Mouse (Mus musculus) heart, postnatal 4 days (tissue): ENCODE data around the gene 3110082J24Rik. TPM values are rescaled to one million over a fixed set of nuclear protein-coding genes. Genes with fewer than 3 reads are reported as not detected.
A peak's percentile ranks its signal among the peaks of the same experiment; 100 is the strongest.

Experiments
- DNase-seq: peaks from one replicate; pipeline ENCODE4 v3.0.0; 2021
- total RNA-seq, 2 experiments: library from RNA; stranded (reverse); gene quantifications; 2 replicates each; pipeline ENCODE4 v1.2.3; 2021

Gene 3110082J24Rik
- total RNA-seq, 2 experiments from 2014 or later = not detected

- no peak for DNase-seq
Observed at GRCm38 (mm10) chr5:30115718-30116117, 9.8 kb upstream of the 3110082J24Rik start.

GRCm38 (mm10) chr5:30114761-30115140 lies 8.9 kb upstream of the 3110082J24Rik start:
- DNase-seq = no peak

DNA sequence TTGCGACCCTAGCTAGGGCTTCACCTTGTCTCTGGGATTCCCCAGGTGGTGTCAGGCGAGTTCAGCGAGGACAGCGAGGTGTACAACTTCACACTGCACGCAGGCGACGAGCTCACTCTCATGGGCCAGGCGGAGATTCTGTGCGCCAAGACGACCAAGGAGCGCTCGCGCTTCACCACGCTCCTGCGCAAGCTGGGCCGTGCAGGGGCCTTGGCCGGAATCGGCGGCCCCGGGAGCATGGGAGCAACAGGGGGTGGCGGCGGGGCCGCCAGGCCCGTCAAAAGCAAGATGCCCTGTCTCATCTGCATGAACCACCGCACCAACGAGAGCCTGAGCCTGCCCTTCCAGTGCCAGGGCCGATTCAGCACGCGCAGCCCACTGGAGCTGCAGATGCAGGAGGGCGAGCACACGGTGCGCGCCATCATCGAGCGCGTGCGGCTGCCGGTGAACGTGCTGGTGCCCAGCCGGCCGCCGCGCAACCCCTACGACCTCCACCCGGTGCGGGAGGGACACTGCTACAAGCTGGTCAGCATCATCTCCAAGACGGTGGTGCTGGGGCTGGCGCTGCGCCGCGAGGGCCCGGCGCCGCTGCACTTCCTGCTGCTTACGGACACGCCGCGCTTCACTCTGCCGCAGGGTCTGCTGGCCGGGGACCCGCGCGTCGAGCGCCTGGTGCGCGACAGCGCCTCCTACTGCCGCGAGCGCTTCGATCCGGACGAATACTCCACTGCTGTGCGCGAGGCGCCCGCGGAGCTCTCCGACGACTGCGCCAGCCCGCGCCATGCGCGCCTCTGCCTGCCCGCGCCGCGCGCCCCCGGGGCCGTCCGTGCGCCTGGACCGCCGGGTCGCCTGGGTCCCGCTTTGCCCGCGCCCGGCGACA lies 8.2 kb upstream of the 3110082J24Rik start:
- DNase-seq = peak; percentile 88

DNA sequence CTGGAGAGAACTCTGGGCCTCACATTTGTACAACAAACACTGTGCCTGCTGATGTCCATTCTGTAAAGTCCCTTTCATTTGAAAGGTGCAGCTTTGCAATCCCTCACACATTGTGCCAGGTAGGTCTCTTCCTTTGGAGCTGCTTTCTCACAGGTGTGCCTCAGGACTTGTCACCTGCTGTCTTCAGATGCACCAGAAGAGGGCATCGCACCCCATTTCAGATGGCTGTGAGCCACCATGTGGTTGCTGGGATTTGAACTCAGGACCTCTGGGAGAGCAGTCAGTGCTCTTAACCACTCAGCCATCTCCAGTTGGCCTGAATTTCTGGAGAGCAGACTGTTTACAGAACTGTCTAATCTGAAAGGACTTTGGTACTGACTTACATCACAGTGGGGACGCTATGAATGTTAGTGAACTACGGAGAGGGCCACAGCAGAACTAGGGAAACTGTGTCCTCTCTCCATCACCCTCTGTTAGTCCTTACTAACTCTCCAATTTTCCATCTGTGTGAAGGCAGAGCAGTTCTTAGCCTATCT lies 6.7 kb upstream of the 3110082J24Rik start:
- no peak for DNase-seq

- DNase-seq = no peak
Observed at GRCm38 (mm10) chr5:30111771-30112170, 5.9 kb upstream of the 3110082J24Rik start.

GRCm38 (mm10) chr5:30111126-30111525 lies 5.2 kb upstream of the 3110082J24Rik start:
- DNase-seq = peak; percentile 71

GRCm38 (mm10) chr5:30110371-30111060 lies 4.6 kb upstream of the 3110082J24Rik start:
- no peak for DNase-seq

DNA sequence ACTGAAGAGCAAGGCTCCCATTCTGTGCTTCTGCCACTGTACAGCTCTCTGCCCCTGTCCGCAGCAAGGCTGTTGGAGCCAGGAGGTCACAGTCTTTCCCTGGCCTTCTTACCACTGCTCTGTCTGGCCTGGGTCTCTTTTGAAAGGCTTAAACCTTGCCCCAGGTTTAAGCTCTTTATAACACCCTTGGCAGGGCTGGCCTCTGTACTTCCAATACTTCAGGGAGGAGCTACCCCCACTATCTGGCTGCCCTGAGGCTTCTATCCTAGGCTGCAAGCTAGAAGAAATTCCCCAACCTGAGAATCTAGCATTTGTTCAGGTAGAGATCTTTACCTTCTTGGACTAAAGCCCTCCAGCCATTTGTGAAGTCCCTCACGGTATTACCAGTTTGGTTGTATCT lies 4.0 kb upstream of the 3110082J24Rik start:
- no peak for DNase-seq

DNA sequence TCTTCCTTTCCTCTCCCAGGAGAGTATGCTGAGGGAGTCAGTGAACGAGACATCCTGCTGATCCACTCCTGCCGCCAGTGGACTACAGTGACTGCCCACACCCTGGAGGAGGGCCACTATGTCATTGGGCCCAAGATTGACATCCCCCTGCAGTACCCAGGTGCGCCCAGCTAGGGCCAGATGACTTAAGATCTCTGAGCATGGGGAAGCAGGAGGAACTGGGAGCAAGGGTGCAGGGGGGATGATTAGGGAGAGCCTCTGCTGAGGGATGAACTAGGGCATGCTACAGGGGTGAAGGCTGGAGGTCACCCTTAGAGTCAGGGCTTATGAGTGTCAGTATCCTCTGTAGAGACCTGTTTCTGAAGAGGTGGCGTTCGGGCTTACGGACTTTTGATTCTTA lies 2.3 kb upstream of the 3110082J24Rik start:
- DNase-seq = no peak

DNA sequence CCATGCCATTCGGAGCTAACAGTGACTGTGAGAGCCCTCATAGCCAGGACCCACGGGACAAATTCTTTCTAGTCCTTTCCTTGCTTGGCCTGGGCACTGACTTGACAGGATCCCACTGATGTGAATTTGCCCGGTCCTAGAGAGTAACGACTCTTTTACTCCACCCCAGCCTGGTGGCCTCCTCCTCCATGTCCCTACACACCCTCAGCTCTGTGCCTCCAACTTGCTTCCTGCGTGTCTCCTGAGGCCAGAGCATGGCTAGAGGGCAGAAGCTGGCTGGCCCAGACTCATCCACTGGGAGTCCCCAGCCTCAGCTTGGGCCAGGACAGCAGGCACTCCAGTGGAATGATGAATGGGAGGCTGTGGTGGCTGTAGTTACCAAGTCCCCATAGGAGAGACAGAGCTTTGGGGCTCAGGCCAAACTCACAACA lies 1.7 kb upstream of the 3110082J24Rik start:
- no peak for DNase-seq

GRCm38 (mm10) chr5:30107186-30107585 lies 1.3 kb upstream of the 3110082J24Rik start:
- no peak for DNase-seq

GRCm38 (mm10) chr5:30106756-30107155 lies 870 bp upstream of the 3110082J24Rik start:
- DNase-seq = no peak

DNA sequence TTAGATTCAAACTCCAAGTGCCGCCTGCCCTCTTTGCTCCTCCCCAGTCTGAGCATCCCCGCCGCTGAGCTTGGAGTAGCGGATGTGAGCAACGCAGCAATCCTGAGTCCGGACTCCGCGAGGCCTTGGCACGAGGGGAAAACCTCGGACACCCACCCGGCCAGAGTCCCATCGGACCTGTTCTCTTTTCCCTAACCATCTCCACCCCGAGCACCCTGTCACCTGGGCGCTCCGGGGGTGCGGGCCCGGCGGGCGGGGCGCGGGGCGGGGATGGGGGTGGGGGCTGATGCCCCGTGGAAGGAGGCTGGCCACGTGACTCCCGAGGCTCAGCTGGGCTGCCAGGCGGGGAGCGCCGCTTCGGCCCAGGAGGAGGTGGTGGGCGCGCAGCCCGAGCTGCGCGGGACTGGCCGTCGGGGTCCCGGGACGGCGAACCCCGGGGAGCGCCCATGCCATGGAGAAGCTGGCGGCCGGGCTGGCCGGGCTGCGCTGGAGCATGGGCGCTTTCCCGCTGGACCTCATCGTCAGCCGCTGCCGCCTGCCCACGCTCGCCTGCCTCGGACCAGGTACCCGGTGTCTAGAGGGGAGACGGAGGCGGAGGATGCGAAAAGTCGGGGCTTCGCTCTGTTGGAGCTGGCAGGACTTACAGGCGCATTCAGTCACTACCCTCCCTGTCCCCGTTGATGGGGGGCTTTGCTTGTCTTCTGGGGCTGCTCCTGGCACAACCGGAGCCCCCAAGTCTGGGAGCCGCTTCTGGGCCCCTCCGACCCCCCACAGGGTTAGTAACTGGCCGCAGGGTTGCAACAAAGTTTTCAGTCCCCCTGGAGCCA lies 832 bp downstream of the 3110082J24Rik start, which contains the start of gene Garem2:
Gene Garem2, plus strand, starts transcription at position 321 of the 827 bp plus-strand sequence.
- no peak for DNase-seq

DNA sequence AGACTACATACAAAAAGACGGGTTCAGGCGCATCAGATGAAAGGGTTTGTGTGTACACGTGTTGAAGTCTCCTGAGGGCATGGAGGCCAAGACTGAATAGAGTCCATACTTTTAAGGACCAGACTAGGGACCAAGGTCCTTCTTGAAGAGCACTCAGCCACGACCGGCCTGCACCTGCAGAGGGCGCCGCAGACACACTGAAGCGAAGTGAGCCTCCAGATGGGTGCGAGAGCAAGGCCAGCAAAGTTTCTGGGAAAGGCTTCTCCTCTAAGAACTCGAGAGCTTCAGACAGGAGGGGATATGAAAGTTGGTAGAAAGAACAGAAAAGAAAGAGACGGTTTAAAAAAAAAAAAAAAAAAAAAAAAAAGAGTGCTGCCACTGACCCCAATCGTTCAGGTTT lies 1.5 kb downstream of the 3110082J24Rik start:
- peak; percentile 63 for DNase-seq

GRCm38 (mm10) chr5:30103340-30103739 lies 2.5 kb downstream of the 3110082J24Rik start:
- DNase-seq = no peak

DNA sequence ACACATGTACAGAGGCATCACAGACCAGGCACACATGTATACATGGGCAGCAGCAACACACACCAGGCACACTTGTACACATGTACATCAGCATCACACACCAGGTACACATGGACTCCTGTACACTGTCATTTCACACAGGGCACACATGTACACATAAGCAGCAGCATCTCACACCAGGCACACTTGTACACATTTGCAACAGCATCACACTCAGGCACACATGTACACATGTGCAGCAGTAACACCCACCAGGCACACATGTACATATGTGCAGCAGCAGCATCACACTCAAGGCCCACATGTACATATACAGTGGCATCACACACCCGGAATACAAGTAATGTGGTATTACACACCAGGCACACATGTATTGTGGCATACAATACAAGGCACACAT lies 7.6 kb downstream of the 3110082J24Rik start:
- no peak for DNase-seq

GRCm38 (mm10) chr5:30095731-30096130 lies 10.2 kb downstream of the 3110082J24Rik start:
- DNase-seq = no peak

DNA sequence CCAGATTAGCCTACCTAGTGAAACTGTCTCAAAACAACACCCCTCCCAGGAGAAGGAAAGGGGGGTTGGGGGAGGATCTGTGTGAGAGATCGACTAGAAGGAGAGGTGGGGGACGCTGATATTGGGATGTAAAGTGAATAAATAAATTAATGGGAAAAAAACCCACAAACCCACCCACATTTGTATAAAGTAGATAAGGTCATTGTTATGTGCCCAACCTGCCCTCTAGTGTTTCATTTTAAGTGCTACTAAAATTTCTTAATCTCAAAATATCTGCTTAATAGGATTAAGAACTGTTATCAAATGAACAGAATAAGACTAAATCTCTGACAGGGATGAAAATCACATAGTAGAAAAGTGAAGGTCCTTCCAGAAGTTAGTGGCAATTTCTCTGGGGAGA lies 11.5 kb downstream of the 3110082J24Rik start:
- DNase-seq = no peak

- DNase-seq = no peak
Observed at GRCm38 (mm10) chr5:30092701-30093100, 13.2 kb downstream of the 3110082J24Rik start.

DNA sequence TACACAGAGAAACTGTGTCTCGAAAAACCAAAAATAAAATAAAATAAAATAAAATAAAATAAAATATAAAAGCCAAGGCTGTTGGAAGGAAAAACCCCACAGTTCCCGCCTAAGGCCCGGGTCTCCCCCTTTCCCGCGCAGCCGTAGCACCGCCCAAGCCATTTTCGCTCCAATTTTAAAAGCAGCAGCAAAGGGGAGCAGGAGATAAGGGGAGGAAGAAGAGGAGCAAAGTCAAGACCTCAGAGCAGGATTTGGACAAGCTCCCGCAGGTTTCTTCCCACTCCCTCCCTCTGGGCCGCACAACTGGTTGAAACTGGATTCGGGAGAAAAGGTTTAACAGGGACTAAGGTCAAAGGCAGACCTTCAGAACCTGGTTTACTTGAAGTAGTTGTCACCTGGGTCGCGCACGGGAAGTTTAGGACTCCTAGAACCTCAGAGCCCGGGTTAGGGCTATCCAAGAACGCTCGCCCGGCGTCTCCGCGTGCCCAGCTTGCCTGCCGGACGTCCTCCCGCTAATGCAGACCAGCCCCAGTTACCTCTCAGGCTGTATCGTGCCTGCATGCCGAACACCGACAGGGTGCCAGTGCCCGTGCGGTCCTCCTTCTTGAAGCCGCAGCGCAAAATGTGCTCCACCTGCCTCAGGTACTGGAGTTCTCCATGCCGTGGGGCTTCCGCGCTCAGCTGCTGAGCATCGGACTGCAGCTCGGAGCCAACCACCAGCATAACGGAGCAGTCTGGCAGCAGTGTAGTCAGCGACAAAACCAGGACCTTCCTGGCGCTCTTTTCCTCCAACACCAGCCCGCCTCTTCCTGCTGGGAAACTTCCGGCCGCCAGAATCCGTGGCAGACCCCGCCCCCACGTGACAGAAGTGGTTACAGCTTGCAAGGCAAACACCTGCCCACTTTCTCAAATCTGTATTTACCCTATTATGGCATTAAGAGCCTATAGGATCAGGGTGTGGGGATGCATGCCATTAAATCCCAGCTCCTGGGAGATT lies 32.8 kb downstream of the 3110082J24Rik start, which contains the start of gene Tyms:
Gene Tyms, minus strand, starts transcription at position 793 of the 997 bp plus-strand sequence.
- DNase-seq = peak; percentile 86

GRCm38 (mm10) chr5:30072377-30072776 lies 33.5 kb downstream of the 3110082J24Rik start:
- no peak for DNase-seq
